Mouse (Mus musculus) stomach, adult 2 months (tissue): ENCODE data around the gene Dnajb3. TPM values are rescaled to one million over a fixed set of nuclear protein-coding genes. Genes with fewer than 3 reads are reported as not detected.

Source experiments
- polyA plus RNA-seq: library from polyadenylated mRNA; depleted of rRNA; stranded (reverse); fragments of >200 nt; gene quantifications from 2 replicates; pipeline ENCODE4 v1.2.3, GENCODE M21; 2012; rRNA removed

Dnajb3 gene
- 0.15 and 0.60 TPM in 2 replicates for polyA plus RNA-seq

GRCm38 (mm10) chr1:88205294-88205922, at the start of gene Dnajb3:
Gene Dnajb3, minus strand, starts transcription at chr1:88205782.

GRCm38 (mm10) chr1:88226670-88227379, 21.2 kb upstream of the Dnajb3 start, which contains the start of gene Mroh2a:
Gene Mroh2a, plus strand, starts transcription at chr1:88226986.

DNA sequence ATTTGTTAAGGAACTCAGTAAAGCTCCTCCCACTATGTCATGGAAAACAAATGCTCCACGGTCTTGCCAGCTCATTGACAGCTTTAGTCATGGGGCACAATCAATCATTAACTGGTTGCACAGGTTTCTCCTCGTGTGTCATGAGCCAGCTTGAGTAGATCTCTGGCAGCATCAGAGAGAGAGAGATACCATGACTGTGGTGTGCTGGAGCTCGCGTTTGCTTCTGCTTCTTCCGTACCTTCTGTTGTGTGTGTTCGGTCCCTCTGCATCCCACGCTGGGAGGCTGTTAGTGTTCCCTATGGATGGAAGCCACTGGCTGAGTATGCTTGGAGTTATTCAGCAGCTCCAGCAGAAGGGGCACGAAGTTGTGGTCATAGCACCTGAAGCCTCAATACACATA, 6.2 kb upstream of the Dnajb3 start, which contains the start of gene Ugt1a1:
Gene Ugt1a1, plus strand, starts transcription at position 148 of the 400 bp plus-strand sequence.

DNA sequence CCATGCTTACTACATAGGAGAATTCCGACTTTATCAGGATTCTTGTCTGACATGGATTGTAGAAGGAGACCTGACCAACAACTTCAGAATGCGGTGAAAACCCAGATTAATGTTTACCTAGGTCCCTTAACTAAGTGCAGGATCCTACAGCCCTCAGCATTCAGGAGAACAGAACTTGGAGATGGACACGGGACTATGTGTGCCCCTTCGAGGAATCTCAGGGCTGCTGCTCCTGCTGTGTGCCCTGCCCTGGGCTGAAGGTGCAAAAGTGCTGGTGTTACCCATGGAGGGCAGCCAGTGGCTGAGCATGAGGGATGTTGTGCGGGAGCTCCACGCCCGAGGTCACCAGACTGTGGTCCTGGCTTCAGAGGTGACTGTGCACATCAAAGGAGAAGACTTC, 5.1 kb downstream of the Dnajb3 start, which contains the start of gene Ugt1a2:
Gene Ugt1a2, plus strand, starts transcription at position 146 of the 400 bp plus-strand sequence.

GRCm38 (mm10) chr1:88165711-88166110, 39.9 kb downstream of the Dnajb3 start, which contains the start of gene Ugt1a5:
Gene Ugt1a5, plus strand, starts transcription at chr1:88166012.

Other genes with a start within 250 kb of the Dnajb3 start
- gene Usp40, start 197.2 kb downstream of the Dnajb3 start, polyA plus RNA-seq, result 1.6 and 1.9 TPM in 2 replicates
- not detected in 2 replicates for gene Ugt1a10, start 150.4 kb downstream of the Dnajb3 start, polyA plus RNA-seq
- gene Ugt1a9, start 135.0 kb downstream of the Dnajb3 start, polyA plus RNA-seq, result 0.09 TPM in 1 of 2 replicates, not detected in the other
- gene Ugt1a8, start 118.0 kb downstream of the Dnajb3 start, polyA plus RNA-seq, result not detected in 2 replicates
- 5.6 and 12.9 TPM in 2 replicates for gene Ugt1a7c, start 110.7 kb downstream of the Dnajb3 start, polyA plus RNA-seq
- 17.2 and 29.8 TPM in 2 replicates for gene Ugt1a6b, start 102.5 kb downstream of the Dnajb3 start, polyA plus RNA-seq
- gene Ugt1a6a, start 71.0 kb downstream of the Dnajb3 start, polyA plus RNA-seq, result 14.9 and 21.4 TPM in 2 replicates
- 0.04 and 0.32 TPM in 2 replicates for gene Ugt1a5, start 39.8 kb downstream of the Dnajb3 start, polyA plus RNA-seq
- 0.09 TPM in 1 of 2 replicates, not detected in the other for gene Ugt1a2, start 5.2 kb downstream of the Dnajb3 start, polyA plus RNA-seq
- gene Ugt1a1, start 6.2 kb upstream of the Dnajb3 start, polyA plus RNA-seq, result 1.1 and 1.6 TPM in 2 replicates
- 0.19 and 0.48 TPM in 2 replicates for gene Mroh2a, start 21.2 kb upstream of the Dnajb3 start, polyA plus RNA-seq
- gene Hjurp, start 71.9 kb upstream of the Dnajb3 start, polyA plus RNA-seq, result 5.2 and 6.9 TPM in 2 replicates
- not detected in 2 replicates for gene Trpm8, start 71.9 kb upstream of the Dnajb3 start, polyA plus RNA-seq
- not detected in 2 replicates for gene Spp2, start 201.2 kb upstream of the Dnajb3 start, polyA plus RNA-seq